Mouse (Mus musculus) kidney, embryonic 14.5 days (tissue): Measurements from ENCODE around the gene Sem1. TPM values are rescaled to one million over a fixed set of nuclear protein-coding genes. Genes with fewer than 3 reads are reported as not detected.

Source experiments
- ATAC-seq: fragments of 200-750 bp; cut with Nextera tagmentation; 2 replicates; pipeline ENCODE4 v1.8.0; 2017; ENCODE audit warnings: moderate number of reproducible peaks, mild to moderate bottlenecking, moderate TSS enrichment, moderate library complexity; ENCODE audit not compliant: low FRiP score, low TSS enrichment
- H3K27ac ChIP-seq: fragments of 300-500 bp; sonication (generic); 2 replicates; pipeline ENCODE4 v1.5.1; 2014; ENCODE audit warnings: low read depth, mild to moderate bottlenecking, low read length, moderate library complexity, mixed read lengths
- H3K27me3 ChIP-seq: fragments of 300-500 bp; sonication (generic); 2 replicates; pipeline ENCODE4 v1.6.1; 2014; ENCODE audit warnings: mild to moderate bottlenecking, low read length; ENCODE audit not compliant: control insufficient read depth, insufficient read depth
- H3K36me3 ChIP-seq: fragments of 300-500 bp; sonication (generic); 2 replicates; pipeline ENCODE4 v1.6.1; 2014; ENCODE audit warnings: low read length, mixed read lengths; ENCODE audit not compliant: control insufficient read depth, insufficient read depth
- H3K4me1 ChIP-seq: fragments of 300-500 bp; sonication (generic); 2 replicates; pipeline ENCODE4 v1.6.1; 2014; ENCODE audit warnings: low read length, mixed read lengths; ENCODE audit not compliant: control insufficient read depth, insufficient read depth
- H3K4me2 ChIP-seq: fragments of 300-500 bp; sonication (generic); replicated peaks from 2 replicates; pipeline ENCODE4 v1.6.1; 2014; ENCODE audit warnings: low read depth, mild to moderate bottlenecking, low read length
- H3K4me3 ChIP-seq: fragments of 300-500 bp; sonication (generic); 2 replicates; pipeline ENCODE4 v1.5.1; 2014; ENCODE audit warnings: mild to moderate bottlenecking, low read length
- H3K9ac ChIP-seq: fragments of 300-500 bp; sonication (generic); 2 replicates; pipeline ENCODE4 v1.6.1; 2014; ENCODE audit warnings: low read depth, mild to moderate bottlenecking, low read length, moderate library complexity
- H3K9me3 ChIP-seq: fragments of 300-500 bp; sonication (generic); 2 replicates; pipeline ENCODE4 v1.6.1; 2016; ENCODE audit warnings: low read length; ENCODE audit not compliant: control insufficient read depth
- WGBS: fragments of 180-500 bp; shearing (Covaris S2); extraction: QIAGEN DNeasy Blood & Tissue Kit; methylation state at CpG from one replicate; pipeline ENCODE4 v1.1.7; 2014; 5-methylcytosine and 5-hydroxymethylcytosine counted together
- polyA plus RNA-seq: library from polyadenylated mRNA; unstranded; fragments of >200 nt; fragmentation: Nextera tagmentation; extraction: Ambion mirVana; gene quantifications from 2 replicates; pipeline ENCODE4 v1.2.1, GENCODE M21; 2014

Gene Sem1
- polyA plus RNA-seq, 1 experiment from 2014 or later, result 256 TPM

GRCm38 (mm10) chr6:6568436-6568835, 10.0 kb downstream of the Sem1 start:
- Histone ChIP-seq H3K9ac (no peak overlapping the region), H3K4me1 (no peaks in the 10 kb centered on the region), H3K4me3 (no peak overlapping the region), H3K36me3 (no peaks in the 10 kb centered on the region), H3K4me2 (no peak overlapping the region), H3K27me3 (no peaks in the 10 kb centered on the region), H3K27ac (no peak overlapping the region), H3K9me3 (no peaks in the 10 kb centered on the region)
- 71% methylated on average over 3 of the region's 3 CpGs for WGBS
- ATAC-seq, result no peak

DNA sequence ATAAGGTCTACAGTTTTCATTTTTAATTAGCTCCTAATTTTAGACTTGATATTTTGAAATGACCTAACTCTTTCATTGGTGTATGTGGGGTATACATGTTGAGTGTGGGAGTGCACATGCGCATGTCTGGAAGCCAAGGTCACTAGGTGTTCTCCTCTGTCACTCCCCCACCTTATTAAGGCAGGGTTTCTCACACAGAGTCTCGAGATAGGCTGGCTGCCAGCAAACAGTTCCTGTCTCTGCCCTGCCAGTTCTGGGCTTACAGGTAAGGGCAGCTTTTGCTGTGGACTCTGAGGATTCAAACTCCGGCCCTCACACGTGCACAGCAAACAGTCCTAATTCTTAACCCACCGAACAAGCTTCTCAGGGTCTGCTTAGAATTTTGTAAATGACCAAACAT, 14.8 kb downstream of the Sem1 start:
- 76% methylated on average over 5 of the region's 5 CpGs for WGBS
- Histone ChIP-seq H3K9ac (no peak overlapping the region), H3K27me3 (no peaks in the 10 kb centered on the region), H3K4me1 (no peaks in the 10 kb centered on the region), H3K4me3 (no peak overlapping the region), H3K27ac (no peak overlapping the region), H3K9me3 (no peaks in the 10 kb centered on the region), H3K36me3 (peaks cover 4% of the 10 kb centered on the region; the same call in 1 of the 2 replicates), H3K4me2 (no peak overlapping the region)
- ATAC-seq, result no peak

DNA sequence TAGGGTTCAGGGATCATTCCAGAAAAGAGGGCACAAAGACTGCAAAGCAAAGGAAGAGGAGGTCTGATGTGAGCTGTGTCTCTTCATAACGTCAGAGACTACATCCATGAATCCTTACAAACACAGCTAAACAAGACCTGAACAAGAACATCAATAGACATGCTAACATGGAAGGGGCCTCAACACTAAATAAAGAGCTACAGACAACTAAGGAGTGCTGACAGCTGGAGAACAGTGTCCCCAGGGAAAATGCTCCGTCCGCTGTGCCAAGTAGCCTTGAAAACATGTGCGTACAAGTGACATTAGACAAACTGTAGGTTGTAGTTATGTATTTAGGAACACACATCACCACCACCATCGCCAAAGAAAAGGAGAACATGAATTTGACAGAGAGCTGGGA, 15.7 kb downstream of the Sem1 start:
- H3K36me3 ChIP-seq, result peaks cover 5% of the 10 kb centered on the region; the same call in 1 of the 2 replicates
- H3K9me3 ChIP-seq, result no peaks in the 10 kb centered on the region
- WGBS, result 81% methylated on average over 5 of the region's 5 CpGs
- H3K27me3 ChIP-seq, result no peaks in the 10 kb centered on the region
- H3K4me1 ChIP-seq, result no peaks in the 10 kb centered on the region
- H3K4me3 ChIP-seq, result no peak overlapping the region
- no peak overlapping the region for H3K27ac ChIP-seq
- H3K9ac ChIP-seq, result no peak overlapping the region
- H3K4me2 ChIP-seq, result no peak overlapping the region
- no peak for ATAC-seq

- Histone ChIP-seq H3K4me2 (no peak overlapping the region), H3K9me3 (no peaks in the 10 kb centered on the region), H3K4me1 (no peaks in the 10 kb centered on the region), H3K9ac (no peak overlapping the region), H3K27me3 (no peaks in the 10 kb centered on the region), H3K36me3 (peaks cover 24% of the 10 kb centered on the region; the same call in 1 of the 2 replicates), H3K4me3 (no peak overlapping the region), H3K27ac (no peak overlapping the region)
- ATAC-seq, result no peak
- WGBS, result 96% methylated on average over 1 of the region's 1 CpGs
Measured at GRCm38 (mm10) chr6:6557647-6558046, 20.8 kb downstream of the Sem1 start.

- H3K36me3 ChIP-seq, result peaks cover 15% of the 10 kb centered on the region; the same call in 1 of the 2 replicates
- no peak overlapping the region for H3K9ac ChIP-seq
- no peaks in the 10 kb centered on the region for H3K9me3 ChIP-seq
- ATAC-seq, result no peak
- H3K4me3 ChIP-seq, result no peak overlapping the region
- no peak overlapping the region for H3K4me2 ChIP-seq
- H3K27ac ChIP-seq, result no peak overlapping the region
- H3K27me3 ChIP-seq, result no peaks in the 10 kb centered on the region
- H3K4me1 ChIP-seq, result no peaks in the 10 kb centered on the region
- WGBS, result 30% methylated on average over 6 of the region's 6 CpGs
Measured at GRCm38 (mm10) chr6:6552006-6552405, 26.5 kb downstream of the Sem1 start.

GRCm38 (mm10) chr6:6547997-6548396, 30.5 kb downstream of the Sem1 start:
- Histone ChIP-seq H3K27me3 (no peaks in the 10 kb centered on the region), H3K9ac (no peak overlapping the region), H3K4me2 (no peak overlapping the region), H3K4me1 (no peaks in the 10 kb centered on the region), H3K9me3 (no peaks in the 10 kb centered on the region), H3K36me3 (no peaks in the 10 kb centered on the region), H3K4me3 (no peak overlapping the region), H3K27ac (no peak overlapping the region)
- no peak for ATAC-seq
- 51% methylated on average over 5 of the region's 5 CpGs for WGBS

- Histone ChIP-seq H3K9me3 (no peaks in the 10 kb centered on the region), H3K4me3 (no peak overlapping the region), H3K4me2 (no peak overlapping the region), H3K9ac (no peak overlapping the region), H3K4me1 (no peaks in the 10 kb centered on the region), H3K36me3 (no peaks in the 10 kb centered on the region), H3K27ac (no peak overlapping the region), H3K27me3 (no peaks in the 10 kb centered on the region)
- no peak for ATAC-seq
- WGBS, result 87% methylated on average over 4 of the region's 4 CpGs
Measured at GRCm38 (mm10) chr6:6544255-6544645, 34.2 kb downstream of the Sem1 start.

- no peaks in the 10 kb centered on the region for H3K4me1 ChIP-seq
- no peak overlapping the region for H3K27ac ChIP-seq
- H3K27me3 ChIP-seq, result no peaks in the 10 kb centered on the region
- H3K4me3 ChIP-seq, result no peak overlapping the region
- ATAC-seq, result no peak
- no peak overlapping the region for H3K9ac ChIP-seq
- no peak overlapping the region for H3K4me2 ChIP-seq
- H3K9me3 ChIP-seq, result no peaks in the 10 kb centered on the region
- WGBS, result 88% methylated on average over 9 of the region's 9 CpGs
- no peaks in the 10 kb centered on the region for H3K36me3 ChIP-seq
Measured at GRCm38 (mm10) chr6:6543606-6544254, 34.7 kb downstream of the Sem1 start.

DNA sequence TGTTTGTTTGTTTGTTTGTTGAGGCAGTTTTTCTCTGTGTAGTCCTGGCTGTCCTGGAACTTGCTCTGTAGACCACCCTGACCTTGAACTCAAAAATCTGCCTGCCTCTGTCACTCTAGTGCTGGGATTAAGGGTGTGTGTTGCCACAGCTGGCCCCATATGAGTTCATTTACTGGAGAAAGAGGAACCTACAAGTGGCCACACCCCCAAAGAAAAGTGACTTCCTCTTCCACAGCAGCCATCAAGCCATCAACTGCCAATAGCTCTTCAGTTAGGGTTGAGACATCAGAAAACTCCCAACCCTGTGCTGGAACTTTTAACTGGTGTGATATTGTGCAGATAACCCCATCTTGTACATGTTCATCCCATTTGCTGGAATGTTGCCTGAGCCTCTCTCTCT, 36.3 kb downstream of the Sem1 start:
- H3K9ac ChIP-seq, result no peak overlapping the region
- H3K4me3 ChIP-seq, result no peak overlapping the region
- no peak overlapping the region for H3K27ac ChIP-seq
- no peaks in the 10 kb centered on the region for H3K36me3 ChIP-seq
- no peaks in the 10 kb centered on the region for H3K9me3 ChIP-seq
- H3K4me2 ChIP-seq, result no peak overlapping the region
- H3K4me1 ChIP-seq, result no peaks in the 10 kb centered on the region
- no peaks in the 10 kb centered on the region for H3K27me3 ChIP-seq
- ATAC-seq, result no peak
